Mouse (Mus musculus): ENCODE results near the gene Olfr1369-ps1.
"Not testable (repeated sequence)": the region's sequence is repeated elsewhere in the genome, so short reads cannot be mapped to it uniquely, and the experiment has no call there.

Olfr1369-ps1 gene
- long read RNA-seq, experiment 1 = 0 reads
- long read RNA-seq, experiment 2 = 0 reads

GRCm38 (mm10) chr13:21111183-21111582 lies at the start of gene Olfr1369-ps1:
Gene Olfr1369-ps1, plus strand, starts transcription at chr13:21111483.
- intact Hi-C loops (cut with DNase I) = not testable (repeated sequence)

DNA sequence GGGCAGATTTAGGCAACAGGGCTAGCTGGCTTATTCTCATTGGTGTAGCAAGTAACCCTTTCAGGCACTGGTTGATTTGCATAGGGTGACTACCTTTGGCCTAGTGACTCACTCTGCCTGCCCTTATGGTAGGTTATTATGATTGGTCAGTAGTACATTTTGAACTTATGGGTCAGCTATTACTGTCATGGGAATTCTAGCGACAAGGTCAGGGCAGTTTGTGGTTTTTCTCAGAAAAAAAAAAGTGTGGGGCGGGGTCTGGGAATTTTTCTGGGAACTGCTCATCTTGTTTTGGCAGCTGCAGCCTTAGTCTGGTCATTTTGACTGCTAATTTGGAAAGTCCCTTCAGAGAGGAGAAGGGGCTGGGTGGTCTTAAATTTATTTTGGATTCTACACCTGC lies 45.3 kb upstream of the Olfr1369-ps1 start:
- intact Hi-C loops (cut with DNase I) = no loop called here

DNA sequence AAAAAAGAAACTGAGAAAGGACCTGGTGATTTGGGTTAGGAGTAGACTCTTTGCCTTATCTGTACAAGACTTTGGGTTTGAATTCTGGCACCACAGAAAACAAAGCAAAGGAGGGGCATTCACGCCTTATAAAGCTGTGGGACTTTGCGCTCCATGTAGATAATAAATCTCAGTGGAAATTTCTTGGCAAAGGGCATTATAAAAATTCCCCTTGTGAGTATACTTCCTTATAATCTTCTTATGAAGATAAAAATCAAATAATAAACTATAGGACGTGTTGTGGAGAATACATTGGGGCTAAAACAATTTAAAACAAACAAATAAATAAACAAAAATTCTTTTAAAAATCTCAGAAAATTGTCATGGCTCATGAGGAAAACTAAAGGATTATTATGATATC lies 36.4 kb upstream of the Olfr1369-ps1 start, which contains the start of gene Olfr1370:
Gene Olfr1370, minus strand, starts transcription at position 101 of the 400 bp plus-strand sequence.
- intact Hi-C loops (cut with DNase I) = no loop called here

GRCm38 (mm10) chr13:21082686-21083085 lies 28.6 kb upstream of the Olfr1369-ps1 start:
- intact Hi-C loops (cut with DNase I) = no loop called here

DNA sequence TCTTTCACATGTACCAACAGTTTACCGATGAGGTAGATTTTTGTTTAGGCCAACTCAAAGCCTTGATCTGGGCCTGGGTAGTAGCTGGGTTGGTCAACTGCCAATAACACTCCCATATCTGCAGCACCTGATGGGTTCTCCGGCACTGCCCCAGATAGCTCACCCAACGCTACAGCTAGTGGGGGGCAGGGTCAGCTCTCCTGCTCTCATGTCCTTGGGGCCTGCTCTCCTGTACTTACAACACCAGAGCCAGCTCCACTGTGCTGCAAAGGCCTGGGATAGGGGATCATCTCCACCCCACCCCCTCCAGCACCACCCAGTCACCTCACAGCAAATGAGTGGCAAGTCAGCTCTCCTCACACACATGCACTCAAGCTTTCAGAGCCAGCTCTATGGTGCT lies 1.5 kb upstream of the Olfr1369-ps1 start:
- intact Hi-C loops (cut with DNase I) = no loop called here

DNA sequence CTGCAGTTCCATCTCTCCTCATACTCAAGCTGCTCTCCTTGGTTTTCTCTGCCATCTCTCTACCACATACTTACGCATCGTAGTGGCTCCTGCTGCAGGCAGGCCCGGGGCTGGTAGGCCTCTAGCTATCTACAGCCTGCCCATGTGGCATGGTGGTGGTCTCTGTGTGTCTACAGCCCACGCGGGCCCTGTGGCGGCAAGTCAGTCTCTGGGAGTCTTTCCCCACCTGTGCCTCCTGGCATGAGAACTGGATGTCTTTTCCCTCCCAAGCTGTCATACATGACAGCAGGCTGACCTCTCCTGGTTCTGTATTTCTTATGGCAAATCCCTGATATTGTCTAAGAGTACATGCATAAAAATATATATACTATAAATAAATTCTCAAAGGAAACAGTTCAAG lies 842 bp upstream of the Olfr1369-ps1 start:
- intact Hi-C loops (cut with DNase I) = no loop called here

GRCm38 (mm10) chr13:21114121-21114520 lies 2.8 kb downstream of the Olfr1369-ps1 start:
- intact Hi-C loops (cut with DNase I) = no loop called here

- intact Hi-C loops (cut with DNase I) = not testable (repeated sequence)
Observed at GRCm38 (mm10) chr13:21129339-21129738, 18.1 kb downstream of the Olfr1369-ps1 start, which contains the start of gene Olfr263. Gene Olfr263, plus strand, starts transcription at chr13:21129639.

DNA sequence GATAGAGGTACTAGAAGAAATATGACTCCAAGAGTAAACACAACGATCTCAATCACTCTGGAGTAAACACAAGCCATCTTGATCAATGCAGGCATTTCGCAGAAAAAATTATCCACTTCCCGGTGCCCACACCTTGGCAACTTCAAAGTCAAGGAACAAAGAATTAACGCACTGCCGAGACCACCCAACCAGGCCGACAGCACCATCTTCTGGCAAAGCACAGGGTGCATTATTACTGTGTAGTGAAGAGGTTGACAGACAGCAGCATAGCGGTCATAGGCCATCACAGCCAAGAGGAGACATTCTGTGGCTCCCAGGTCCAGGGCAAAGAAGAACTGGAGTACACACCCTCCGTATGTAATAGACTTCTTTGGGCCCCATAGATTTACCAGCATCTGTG lies 31.1 kb downstream of the Olfr1369-ps1 start:
- intact Hi-C loops (cut with DNase I) = loop anchor here (5.0 kb wide), 1 partner anchor 200 kb away; no protein-coding TSS in a partner anchor

DNA sequence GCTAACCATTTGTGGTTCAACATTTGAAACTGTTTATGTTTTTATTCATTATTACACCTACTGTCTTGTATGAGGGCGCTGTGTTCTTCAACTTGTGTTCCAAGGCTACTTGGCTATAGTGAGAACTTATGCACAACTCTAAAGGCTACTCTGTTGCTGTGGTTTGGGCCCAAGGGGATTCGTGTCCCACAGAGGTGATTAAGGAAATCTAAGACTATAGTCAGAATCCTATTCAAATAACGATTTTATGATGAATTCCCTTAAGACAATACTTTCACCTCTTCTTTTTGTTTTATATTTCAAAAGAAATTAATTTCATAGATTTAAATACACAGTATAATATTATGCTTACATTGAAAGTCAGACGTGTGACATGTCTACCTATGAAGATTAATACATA lies 34.5 kb downstream of the Olfr1369-ps1 start, which contains the start of gene Olfr1368:
Gene Olfr1368, minus strand, starts transcription at position 101 of the 400 bp plus-strand sequence.
- intact Hi-C loops (cut with DNase I) = no loop called here

- intact Hi-C loops (cut with DNase I) = loop anchor here (5.0 kb wide), 1 partner anchor 844 kb away; no protein-coding TSS in a partner anchor
Observed at GRCm38 (mm10) chr13:21155888-21156287, 44.6 kb downstream of the Olfr1369-ps1 start.

- intact Hi-C loops (cut with DNase I) = loop anchor here (2.0 to 5.0 kb wide), 2 partner anchors 217 to 846 kb away; no protein-coding TSS in a partner anchor
Observed at GRCm38 (mm10) chr13:21158071-21158470, 46.8 kb downstream of the Olfr1369-ps1 start.

DNA sequence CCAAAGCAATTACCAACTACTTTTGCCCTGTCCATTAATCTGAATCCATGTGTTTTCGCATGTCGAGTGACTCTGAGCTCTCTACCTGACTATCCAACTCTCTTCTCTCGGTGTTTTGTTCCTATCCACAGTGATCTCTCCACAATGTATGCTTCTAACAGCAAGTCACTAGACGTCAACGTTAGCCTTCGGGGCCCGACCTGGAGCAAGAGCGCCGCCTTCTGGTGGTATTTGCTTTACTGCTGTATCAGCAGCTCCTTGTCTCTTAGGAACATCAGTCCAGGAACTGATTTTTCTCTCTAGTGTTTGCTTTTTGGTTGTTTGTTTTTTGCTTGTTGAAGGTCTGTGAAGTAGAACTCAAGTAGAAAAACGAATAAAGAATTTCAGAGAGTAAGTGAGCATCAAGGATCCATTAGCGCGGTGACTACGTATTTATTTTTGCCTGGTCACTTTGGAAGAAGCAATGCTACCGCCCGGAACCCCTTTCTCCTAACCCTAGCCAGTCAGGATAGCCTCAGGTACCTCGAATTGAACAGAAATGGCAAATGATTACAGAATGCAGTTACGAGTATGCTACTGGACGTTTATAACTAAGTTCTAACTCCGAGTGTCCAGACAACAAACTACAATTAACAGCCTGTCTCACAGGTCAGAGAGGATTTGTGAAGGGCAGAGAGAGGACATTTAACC lies 47.6 kb downstream of the Olfr1369-ps1 start:
- intact Hi-C loops (cut with DNase I) = loop anchor here (2.0 to 5.0 kb wide), 2 partner anchors 218 to 847 kb away; no protein-coding TSS in a partner anchor

- intact Hi-C loops (cut with DNase I) = loop anchor here (2.0 to 5.0 kb wide), 2 partner anchors 219 to 847 kb away; no protein-coding TSS in a partner anchor
Observed at GRCm38 (mm10) chr13:21159475-21159819, 48.2 kb downstream of the Olfr1369-ps1 start.

- intact Hi-C loops (cut with DNase I) = loop anchor here (5.0 to 10.0 kb wide), 4 partner anchors 42 to 1765 kb away; partner anchors contain the start of gene Stard3nl
Observed at GRCm38 (mm10) chr13:21160041-21160511, 48.8 kb downstream of the Olfr1369-ps1 start.

GRCm38 (mm10) chr13:21160657-21161590 lies 49.6 kb downstream of the Olfr1369-ps1 start:
- intact Hi-C loops (cut with DNase I) = loop anchor here (5.0 to 10.0 kb wide), 4 partner anchors 41 to 1766 kb away; partner anchors contain the start of gene Stard3nl

DNA sequence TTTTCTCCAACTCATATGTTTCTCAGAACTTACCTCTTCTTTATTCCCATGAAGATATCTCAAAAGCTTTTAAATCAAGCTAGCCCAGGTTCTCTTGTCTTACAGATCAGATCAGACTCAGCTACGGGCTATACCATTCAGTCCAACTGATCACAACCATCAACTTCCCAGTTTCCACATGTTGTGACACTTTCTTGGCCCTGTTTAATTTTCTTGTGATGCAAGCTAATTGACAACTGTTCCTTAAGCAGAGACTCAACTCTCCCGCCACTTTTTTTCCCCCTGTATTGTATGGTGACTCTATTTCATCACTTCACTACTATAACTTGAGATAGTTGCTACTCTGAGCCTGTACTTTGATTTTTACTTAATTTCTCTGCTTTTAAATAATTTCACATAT lies 50.3 kb downstream of the Olfr1369-ps1 start:
- intact Hi-C loops (cut with DNase I) = loop anchor here (5.0 to 10.0 kb wide), 4 partner anchors 41 to 1767 kb away; partner anchors contain the start of gene Stard3nl

DNA sequence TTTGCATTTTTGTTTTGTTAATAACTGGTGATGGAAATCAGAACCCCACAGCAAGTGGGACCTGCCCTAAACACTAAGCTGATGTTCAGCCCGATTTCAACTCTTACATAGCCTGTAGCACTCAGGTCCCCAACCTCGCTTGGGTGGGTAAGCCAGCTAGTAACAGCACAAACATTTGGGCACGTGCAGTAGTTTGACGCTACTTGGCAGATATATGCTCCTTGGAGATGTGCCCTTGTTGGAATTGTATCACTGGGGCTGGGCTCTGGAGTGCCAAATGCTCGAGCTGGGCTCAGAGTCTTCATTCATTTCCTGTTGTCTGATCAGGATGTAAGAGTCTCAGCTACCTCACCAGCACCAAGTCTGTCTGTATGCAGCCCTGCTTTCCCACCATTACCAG lies 51.3 kb downstream of the Olfr1369-ps1 start:
- intact Hi-C loops (cut with DNase I) = loop anchor here (5.0 to 10.0 kb wide), 4 partner anchors 40 to 1768 kb away; partner anchors contain the start of gene Stard3nl

DNA sequence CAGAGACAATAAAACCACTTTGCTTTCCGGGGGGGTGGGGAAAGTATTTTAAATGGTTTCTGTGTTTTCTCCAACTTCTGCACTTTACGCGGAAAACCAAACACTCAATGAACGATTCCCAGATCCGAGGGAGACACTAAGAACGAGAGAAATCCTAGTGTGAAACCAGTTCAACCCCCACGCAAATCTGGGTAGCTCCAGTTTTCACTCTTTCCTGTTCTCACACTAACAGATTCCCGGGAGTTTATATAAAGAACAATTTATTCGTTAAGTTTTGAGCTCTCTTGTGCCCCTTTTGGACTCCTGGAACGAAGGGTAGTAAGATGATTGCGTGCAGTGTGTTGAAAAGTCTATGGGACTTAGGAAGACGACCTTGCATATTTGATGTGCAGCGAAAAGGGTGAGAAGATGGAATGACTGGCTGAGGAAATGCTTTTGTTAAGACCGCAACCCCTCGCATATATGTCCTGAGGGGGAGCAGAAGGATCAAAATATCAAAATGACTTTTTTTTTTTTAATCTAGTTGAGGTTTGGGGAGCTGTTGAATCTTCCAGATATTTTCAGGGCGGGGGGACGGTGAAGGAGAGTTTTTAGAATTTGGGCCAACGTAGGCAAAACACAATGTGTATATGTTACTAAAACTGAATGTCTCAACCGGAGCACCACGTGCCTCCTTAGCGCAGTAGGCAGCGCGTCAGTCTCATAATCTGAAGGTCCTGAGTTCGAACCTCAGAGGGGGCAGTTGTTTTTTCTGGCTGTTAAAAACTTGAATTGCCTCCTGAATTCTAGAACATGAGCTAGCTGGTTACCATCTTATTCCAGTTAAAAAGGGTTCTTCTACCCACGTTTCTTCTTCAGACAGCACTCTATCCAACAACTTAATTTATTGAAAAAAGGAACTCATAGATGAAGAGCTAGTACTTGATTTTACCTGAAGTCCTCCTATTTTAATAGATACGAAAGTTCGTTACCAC lies 55.9 kb downstream of the Olfr1369-ps1 start:
- intact Hi-C loops (cut with DNase I) = loop anchor here (5.0 to 10.0 kb wide), 3 partner anchors 160 to 1772 kb away; partner anchors contain the start of gene Stard3nl

- intact Hi-C loops (cut with DNase I) = loop anchor here (5.0 to 10.0 kb wide), 3 partner anchors 159 to 1773 kb away; partner anchors contain the start of gene Stard3nl
Observed at GRCm38 (mm10) chr13:21167910-21168300, 56.6 kb downstream of the Olfr1369-ps1 start.
